Mouse (Mus musculus): Measurements from ENCODE around the gene Pdk3.

Pdk3 gene

DNA sequence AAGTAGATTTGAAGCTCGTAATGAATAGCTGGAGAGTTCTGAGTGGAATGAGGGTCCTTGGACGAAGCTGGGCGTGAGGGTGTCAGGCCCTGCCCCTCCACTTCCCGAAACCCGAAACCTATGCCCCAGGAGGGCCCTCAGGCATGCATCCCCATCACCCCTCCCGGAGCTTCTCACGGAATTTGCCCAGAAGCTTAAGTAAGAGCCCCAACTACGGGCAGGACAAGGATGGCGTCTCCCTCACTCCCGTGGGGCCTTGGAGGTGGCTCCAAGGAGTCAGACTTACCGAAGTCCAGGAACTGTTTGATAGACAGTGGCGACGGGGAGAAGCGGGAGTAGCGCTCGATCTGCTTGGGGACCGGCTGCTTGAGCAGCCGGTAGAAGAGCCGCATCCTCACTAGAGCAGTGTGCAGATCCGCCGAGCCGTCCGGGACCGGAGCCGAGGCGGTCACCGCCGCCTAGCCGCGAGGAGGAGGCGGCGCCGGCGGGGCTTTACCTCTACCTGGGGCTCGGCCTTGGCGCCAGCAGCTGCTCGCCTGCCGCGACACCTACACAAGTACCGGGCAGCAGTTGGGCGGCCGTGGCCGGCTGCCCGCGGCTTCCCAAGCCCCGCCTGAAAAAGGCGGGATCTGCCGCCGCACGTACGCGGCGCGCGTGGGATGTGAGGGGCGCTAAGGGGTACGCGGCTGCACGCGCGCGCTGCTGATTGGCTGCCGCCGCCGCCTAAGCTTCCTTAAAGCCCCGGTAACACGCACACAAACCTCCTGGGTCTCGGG, at the start of gene Pdk3:
TSS of gene Pdk3 (minus strand) at position 641 of the 776 bp plus-strand sequence.
- peak; percentile 83 to 89 for DNase-seq

DNA sequence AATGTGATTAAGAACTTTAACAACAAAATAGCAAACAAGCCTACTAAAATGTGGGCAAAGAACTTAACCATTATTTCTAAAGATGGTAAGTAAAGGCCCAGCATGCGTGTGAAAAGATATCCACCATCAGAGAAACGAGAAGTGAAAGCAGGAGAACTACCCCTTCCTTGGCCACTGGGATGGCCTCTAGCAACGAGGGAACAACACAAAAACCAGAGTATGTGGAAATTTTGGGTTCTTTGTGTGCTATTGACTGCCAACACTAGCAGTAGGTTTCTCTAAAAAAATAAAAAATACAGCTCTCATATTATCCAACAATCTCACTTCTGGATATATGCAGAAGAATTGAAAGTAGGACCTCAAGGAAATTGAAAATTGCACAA, 45.6 kb upstream of the Pdk3 start:
- DNase-seq = no peak

DNA sequence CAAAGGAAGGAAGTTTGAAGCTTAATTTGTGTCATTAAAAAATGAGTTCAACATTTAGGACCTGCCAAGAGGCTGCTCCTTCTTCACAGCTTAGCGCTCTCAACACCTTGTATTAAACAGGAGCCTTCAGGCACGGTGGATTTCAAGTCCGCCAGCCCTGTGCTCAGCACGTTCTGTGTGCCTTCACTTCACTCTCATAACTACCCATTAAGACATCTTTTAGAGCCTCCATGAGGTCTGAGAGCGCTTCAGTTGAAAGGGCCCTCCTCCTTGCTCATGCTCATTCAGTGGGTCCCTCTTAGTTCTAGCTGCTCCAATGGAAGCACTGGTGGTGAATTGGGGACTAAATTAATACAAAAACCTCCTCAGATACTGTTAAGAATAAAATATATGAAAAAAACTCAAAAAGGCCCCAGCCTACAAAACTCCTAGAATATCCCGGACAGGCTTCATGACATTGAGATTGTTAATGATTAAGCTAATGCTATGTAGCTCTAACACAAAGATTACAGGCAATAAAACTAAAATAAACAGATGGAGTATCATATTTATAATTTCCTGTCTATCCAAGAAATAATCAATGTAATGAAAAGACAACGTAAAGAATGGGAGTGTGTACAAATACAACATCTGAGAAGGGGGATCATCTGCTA, 45.1 kb upstream of the Pdk3 start:
- no peak for DNase-seq

DNA sequence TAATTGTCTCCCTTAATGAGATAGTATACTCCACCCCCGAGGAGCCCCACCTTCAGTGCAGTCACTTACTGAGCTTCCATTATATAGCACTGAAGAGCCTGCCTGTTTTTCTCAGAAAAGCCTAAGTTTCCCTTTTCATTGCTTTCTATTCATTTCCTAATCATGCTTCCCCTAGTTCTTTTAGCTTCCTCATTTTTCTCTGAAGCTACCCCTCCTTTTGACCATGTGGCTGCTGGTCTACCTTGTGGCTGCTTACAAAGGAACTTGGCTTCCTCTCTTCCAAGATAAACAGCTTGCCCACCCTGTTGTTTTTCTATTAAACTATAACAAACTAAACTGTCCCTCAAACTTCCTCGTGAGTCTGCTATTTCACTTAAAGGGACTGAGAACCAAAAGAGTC, 31.4 kb upstream of the Pdk3 start:
- no peak for DNase-seq

DNA sequence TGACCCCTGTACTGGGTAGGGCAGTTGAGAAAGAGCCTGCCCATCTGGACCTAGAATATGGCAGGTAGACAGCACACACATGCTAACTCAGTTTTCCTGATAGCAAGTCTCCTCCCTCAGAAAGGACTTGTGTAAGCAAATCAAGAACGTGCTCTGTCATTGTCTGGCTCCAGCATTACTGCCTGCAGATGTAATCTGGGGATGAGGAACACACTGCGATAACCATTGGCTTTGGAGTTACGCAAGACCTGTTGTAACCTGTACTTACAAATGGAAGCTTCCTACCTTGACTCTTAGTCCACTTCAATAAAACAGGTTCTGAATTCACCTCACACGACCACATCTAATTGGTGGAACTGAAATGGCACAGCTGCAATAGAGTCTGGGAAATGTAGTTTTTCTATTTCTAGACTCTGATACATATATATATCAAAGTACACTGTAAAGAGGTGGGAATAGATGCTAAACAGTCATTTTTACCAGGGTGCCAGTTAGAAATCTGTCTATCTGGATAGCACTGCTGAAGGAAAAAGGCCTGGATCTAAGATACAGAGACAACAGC, 30.6 kb upstream of the Pdk3 start:
- DNase-seq = no peak

DNA sequence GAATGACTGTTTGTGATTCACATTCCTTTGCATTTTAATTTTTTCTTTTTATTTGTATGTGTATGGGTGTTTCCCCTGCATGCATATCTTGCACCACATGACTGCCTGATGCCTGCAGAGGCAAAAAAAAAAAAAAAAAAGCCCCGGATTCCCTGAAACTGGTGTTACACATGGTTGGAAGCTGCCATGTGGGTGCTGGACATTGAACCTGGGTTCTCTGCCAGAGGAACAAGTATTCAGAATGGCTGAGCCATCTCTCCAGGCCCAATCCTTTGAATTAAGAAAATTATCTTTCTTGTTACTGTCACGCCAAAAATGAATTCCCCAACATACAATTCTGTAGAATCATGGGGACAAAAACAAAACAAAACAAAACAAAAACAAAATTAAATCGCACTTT, 25.8 kb upstream of the Pdk3 start:
- DNase-seq = no peak

DNA sequence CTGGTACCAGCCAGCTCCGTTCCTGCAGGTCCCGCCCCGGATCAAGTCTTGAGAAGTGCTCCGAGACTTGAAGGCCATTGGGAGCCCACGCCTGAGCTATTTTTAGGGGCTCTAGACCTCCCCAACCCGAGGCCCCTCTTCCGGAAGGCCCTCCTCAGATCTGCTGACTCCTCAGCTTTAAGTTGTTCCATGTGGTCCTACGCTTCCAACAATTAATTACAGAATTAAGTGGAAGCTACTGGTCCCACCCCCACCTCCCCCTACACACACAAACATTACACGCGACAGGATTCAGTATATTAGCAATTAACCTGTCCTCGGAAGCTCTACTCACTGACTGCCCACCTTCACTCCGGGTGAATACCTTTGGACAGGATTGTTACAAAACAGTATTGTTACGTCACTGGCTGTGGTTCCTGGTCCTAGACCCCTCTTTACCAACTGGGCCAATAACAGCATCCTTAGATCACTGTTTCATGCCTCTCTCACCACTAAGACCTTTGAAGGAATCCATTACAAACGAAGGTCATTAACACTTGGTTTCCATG, 410 bp upstream of the Pdk3 start:
- DNase-seq = no peak

DNA sequence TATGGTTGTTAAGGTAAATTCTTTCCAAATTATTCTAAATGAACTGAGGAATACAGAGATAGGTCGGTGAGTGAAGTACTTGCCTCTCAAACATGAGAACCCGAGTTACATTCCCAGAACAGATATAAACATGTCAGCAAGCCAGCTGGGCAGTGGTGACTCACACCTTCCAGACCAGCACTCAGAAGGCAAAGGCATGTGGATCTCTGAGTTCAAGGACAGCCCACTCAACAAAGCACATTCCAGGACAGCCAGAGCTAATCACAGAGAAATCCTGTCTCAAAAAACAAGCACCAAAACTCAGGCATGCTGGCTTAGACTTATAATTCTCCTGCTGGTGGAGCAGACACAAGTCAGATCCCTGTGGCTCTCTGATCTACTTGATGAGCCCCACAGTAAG, 6.2 kb downstream of the Pdk3 start:
- no peak for DNase-seq

DNA sequence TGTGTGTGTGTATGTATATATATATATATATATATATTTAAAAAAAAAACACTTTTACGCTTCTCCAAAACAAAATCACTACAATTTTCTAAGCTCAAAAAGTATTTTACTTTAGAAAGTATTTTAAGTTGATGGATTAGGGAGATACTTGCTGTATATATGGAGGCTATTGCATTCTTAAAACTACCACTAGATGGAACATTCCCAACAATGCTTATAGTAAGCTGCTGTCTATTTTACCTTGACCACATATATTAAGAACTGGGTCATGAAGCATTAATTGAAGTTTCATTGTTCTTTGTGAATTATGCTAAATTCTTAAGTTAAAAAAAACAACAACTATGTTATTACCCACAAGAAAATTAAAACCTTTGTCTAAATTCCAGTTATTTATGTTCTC, 24.0 kb downstream of the Pdk3 start:
- no peak for DNase-seq

DNA sequence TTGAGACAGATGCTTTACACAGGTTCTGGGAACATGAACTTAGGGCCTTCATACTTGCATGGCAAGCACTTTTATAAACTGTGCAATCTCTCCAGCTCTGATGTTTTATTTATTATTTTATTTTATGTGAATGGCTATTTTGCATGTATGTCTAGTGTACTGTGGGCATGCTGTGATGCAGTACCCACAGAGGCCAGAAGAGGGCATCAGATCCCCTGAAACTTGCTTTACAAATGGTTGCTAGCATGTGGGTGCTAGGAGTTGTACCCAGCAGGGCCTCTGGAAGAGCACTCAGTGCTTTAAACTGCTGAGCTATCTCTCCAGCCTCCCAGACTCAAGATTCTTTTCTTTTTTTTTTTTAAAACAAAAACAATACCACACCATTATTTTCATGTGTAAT, 38.8 kb downstream of the Pdk3 start:
- DNase-seq = peak; percentile 21 to 51

DNA sequence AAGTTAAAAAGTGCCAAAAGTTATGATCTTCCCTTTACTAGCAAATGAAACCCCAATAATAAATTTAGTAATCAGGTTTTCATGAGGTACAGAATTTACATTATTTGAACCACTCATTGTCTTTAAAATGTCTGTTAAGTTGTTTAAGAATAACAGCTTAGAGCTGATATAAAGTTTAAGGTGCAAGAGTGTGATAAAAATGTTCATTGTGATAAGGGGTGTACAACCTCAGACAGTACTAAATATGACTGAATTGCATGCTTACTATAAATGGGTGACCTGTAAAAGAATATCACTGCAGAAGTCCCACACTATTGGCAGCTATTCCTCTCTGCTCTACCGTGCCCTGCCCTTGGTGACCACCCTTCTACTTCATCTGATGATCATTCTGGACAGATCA, 42.4 kb downstream of the Pdk3 start:
- DNase-seq = no peak

DNA sequence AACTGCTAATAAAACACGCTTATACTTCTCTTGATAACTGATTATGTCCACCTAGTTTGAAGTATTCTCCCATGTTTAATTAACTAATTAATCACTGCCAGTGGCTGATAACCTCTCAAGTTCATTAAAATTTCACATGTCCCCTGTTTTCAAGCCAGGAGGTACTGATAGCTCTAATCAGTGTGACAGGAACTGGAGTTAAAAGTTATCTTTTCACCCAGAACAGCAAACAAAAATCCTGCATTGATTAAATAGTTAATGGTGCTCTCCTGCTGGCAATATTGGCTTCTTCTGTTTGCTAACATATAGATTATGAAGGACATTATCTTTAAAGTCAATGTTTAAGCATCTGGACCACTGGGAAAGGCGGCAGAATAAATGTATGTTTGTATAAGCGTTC, 71.2 kb downstream of the Pdk3 start:
- no peak for DNase-seq

DNA sequence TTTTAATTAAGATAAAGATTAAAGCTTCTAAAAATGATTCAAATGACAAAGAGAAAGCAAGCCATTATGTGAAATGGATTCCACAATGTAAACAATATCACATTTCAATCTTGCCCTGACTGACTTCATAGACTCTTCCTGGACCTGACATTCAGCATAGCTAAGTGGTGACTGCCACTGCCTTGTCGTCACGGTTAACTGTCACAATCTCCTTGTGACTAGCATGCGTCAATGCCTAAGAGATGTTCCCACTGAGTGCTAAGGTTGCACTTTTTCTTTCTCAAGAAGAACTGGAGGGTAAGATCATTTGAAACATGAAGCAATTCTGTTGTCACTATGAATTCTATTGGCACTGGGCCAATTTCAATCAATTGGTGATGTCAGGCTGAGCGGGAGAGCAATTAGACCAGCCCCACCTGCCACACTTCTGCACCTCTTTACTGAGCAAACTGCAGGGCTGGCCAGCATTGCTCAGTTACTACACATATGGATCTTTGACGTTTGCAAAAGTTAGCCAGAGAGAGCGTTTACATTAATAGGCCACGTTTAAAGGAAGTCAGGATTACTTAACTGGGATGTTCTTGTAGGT, 75.0 kb downstream of the Pdk3 start:
- no peak for DNase-seq

DNA sequence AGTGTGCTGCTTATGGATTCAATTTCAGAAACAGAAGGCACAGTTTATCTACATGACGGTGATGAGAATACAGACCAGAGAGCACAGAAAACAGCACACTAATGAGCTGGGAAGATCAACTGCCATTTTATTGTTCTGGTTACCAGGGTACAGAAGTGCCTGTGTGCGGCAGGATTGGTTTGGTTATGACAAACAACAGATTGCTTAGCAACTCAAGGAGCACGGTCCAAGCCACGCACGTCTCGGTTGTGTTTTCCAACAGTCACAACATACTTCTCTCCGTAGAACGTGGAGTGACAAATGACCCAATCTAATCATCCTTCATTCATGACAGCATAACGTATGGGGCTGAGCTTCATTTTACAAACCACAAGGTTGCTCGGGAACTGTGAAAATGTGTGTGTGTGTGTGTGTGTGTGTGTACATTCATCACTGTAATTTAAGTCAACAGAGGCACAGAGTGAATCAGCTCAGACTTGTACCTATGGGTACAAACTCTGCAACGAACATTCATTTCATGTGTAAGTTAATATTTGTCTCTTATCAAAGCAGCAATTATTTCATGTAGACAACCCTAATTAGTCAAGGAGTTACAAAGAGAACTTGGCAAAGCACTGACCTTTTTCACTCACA, 76.7 kb downstream of the Pdk3 start:
- DNase-seq = no peak

DNA sequence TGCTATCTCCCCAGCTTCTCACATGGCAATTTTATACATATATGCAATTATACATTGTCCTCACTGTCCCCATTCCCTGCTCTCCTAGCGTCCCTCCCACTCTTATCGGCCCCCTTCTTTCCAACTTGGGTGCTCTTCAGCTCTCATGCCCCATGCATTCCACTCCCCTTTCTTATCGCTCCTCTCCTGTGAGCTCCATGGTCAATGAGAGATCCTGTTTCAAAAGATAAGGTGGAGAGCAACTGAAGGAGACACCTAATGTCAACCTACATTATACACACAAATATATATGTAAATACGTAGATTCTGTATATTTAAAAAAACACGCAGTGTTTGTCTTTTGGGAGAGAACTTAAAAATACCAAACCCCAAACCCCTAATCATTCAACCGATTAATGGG, 81.4 kb downstream of the Pdk3 start:
- DNase-seq = no peak

DNA sequence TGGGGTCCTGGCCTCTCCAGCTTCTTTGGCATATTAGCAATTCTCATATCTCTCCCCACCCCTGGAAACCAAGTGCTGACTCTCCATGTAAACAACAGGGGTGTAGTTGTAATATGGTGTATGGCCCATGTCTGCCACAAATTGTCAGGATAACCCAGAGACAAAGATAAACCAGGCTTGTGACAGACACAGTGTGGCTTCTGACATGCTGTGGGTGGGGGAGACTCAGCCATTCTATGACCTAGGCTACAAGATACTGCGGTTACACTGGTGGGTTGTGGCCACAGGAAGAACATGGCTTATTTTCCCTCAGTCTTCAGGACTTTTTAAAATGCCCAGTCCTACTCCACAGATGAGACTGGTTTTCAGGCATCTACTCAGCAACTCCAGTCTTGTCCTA, 82.8 kb downstream of the Pdk3 start:
- no peak for DNase-seq

DNA sequence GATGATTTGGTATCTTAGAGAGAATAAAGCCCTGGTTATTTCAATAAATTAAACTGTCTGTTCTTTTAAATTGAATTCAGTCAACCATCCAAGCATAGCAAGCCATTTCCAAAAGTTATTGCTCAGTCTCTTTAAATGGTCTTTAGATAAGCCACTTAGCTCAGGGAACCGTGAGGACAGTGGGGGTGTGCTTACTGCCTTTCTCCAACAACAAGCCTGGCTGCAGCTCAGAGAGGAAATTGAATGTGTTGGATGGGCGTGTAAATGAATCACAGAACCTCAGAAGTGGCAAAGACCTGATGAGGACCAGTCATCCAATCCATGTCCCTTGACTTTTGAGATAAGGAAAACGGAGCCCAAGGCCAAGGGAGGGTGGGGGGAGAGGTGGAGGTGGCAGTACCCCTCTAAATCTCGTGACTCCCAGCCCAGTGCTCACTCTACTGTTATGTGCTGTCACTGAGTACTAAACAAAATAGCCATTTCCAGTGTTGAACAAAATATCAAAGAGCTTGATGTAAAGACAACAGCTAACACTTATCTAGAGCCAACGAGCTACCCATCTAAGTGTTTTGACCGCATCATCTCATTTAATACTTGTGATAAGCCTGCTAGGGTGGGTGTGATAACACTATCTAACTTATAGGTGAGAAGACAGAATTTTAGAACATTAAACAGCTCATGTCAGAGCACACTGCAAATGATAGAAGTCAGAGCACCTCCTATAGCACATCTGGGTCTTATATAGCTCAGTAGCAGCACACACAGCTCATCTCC, 98.8 kb downstream of the Pdk3 start:
- no peak for DNase-seq

DNA sequence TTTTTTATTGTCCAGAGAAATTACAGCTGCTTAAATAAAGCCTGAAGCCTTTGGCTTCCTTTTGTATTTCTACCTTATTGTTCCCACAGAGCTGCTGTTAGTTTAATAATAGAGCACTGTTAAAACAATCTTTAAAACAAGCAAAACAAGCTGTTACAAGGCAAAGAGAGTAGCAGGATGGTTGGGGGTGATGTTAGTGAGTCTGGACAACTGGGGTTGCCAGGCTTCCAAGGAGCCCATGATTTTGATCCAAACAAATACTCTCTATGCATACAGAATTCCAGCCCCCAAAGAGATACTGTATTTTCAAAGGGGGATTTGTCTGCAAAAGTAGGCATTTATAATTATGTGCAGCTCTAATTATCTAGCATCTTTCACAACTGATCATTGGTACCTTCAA, 99.6 kb downstream of the Pdk3 start:
- DNase-seq = no peak

DNA sequence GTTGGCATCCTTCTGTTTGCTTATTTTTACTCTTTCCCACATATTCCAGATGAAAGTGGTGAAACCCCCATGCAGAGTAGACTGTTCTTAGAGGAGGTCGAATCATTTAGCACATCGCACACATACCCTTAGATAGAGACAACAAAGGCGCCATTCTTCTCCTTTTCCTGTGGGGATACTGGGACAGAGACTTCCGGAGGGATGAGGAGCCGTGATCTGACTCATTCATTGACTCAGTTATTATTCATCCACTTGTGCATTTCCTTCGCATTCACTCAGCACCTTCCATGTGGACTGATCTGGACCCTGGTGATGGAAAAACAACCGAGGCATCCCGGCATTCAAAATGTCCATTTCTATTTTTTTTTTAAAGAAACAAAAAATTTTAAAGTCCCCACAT, 101.1 kb downstream of the Pdk3 start:
- DNase-seq = no peak

DNA sequence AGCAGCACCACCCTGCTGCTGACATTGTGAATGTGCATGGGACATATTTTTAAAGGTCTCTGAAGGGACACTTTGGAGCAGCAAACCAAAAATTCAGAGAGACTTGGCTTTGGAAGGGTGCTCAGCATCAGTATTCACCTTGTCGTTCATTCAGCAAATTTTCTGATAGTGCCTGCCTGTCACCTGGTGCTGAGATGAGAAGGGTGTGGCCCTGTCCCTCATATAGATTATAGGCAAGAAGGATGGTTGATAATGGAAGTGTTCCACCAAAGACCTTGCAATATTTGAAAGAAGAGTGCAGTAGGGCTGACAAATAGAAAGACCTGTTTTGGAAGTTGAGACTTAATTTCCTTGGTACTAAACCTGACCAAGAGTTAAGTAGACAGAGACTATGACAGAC, 102.5 kb downstream of the Pdk3 start:
- no peak for DNase-seq
